Mouse (Mus musculus) spleen, postnatal 10 days (tissue): Measurements from ENCODE around the gene Rybp.

ENCODE experiments used
- DNase-seq, 2 experiments: peaks; one replicate each; pipeline ENCODE4 v3.0.0; 2021 to 2022; ENCODE audit warnings: low spot score in 2 of 2

The Rybp gene

DNA sequence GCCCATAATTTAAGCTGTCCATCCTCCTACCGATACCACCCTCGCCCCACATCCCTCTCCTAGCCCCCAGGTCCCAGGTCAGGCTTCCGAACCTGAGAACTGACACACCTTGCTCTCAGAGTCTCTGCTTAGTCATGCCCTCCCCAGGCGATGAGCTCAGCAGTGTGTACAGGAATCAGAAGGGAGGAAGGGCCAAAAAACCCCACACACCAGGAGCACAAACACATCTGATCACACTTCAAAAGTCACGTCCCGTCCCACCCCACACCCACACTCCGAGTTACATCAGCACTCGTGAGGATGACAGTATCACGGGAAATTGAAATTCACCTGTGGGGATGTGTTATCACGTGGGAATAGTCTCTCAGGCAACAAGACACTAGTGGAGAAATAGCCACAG lies 97.0 kb downstream of the Rybp start:
- DNase-seq: no peak

DNA sequence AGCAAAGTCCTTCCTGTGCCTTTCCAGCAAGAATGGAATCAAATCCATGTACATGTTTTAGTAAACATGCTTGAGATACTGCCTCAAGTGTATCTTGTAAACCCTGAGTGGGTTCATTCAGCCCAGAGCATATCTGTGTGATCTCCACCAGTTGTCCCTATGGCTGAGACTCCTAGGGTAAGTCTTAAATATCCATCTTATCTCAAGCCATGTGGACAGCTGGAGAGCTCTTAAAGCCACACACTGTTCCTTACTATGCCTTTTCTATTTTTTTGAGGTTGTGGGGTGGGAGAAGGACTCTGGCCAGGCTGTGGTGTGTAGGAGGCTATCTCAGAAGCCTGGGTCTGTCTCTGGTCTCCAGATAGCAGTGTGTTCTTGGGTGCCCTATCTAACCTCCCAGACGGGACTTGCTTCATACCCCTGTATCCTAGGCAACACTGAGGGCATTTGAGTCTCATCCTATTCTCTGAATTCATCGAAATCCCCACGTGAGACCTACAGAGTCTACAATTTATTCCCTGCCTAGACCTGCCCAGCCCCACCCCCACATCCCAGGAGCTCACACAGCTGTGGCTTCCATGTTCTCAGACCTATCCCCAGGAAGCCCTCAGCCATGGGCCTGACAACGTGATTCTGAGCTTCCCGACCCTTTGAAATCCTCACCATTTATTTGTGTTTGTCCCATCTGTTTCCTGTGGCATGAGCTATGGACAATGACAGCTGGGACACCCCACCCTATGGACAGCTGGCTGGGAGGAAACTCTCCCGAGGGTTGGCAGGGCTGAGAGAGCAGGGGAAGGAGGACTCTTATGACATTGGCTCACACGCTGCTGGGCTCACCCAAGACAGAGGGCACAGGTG lies 98.2 kb downstream of the Rybp start:
- no peak for DNase-seq

DNA sequence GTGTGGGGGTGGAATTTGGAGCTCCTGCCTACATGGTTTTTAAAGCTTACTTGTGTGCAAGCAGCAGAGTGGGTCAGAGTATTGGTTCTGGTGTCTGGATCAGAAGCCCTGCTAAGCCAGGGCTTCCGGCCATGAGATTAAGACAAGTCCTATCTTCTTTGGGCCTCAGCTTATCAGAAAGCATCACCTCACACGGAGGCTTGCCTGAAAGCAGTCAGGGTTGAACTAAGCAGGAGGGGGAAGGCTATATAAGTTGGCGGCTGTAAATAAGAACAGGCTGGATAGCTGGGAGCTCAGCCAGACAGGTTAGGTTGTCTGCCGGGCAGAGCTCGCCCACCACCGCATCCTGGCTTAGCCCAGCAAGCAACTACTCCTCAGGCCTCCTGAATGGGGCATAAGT lies 99.5 kb downstream of the Rybp start:
- no peak for DNase-seq

DNA sequence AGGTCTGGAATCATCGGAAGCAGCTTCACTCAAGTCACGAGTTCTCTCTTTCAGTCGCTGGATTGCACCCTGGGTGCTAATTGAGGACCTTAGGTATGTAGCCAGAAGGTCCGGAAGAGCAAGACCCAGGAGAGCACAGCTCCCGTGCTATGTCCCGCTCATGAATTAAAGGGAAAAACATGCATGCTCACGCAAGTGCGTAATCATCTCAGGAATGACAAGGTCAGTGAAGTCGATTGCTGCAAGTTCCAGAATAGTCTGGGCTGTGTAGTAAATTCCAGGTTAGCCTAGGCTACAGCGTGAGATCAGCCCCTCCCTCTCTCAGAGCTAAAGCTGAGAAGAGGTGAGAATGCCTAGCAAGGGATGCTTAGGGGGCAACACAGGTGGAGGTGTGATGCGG lies 100.5 kb downstream of the Rybp start:
- no peak for DNase-seq

DNA sequence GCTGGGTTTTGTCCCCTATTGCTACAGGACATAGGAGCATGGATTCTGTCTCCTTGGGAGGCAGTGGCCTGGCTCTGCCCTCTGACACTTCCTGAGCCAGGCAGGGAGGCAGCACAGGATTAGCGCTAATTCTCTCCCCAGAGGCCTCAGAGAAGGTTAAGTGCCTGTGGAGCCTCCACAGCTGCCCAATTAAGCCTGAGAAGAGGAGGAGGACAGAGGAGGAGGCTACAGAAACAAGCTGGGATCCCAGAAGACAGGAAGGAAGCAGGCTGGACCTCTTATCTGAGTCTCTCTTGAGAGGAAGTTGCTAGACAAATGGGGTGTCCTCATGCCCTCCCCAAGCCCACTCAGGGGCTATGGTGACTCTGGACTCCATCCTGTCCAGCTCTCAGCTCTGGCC lies 101.8 kb downstream of the Rybp start:
- no peak for DNase-seq

DNA sequence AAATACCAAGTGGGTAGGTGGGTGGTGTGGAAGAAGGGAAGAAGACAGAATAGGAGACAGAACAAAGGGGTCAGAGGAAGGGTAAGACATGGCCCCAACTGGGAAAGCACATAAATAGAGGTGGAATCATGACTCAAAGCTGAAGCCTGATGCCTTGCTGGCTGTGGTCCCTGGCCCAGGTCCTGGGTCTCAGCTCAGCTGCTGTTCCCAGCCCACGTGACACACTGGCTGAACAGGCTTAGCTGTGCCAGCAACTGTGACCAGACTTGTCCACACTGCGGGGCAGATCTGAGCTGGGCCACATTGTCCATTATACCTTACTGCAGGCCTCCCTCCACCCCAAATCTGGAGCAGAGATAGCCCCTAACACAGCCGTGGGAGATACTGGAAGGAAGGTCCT lies 103.9 kb downstream of the Rybp start:
- DNase-seq: no peak

DNA sequence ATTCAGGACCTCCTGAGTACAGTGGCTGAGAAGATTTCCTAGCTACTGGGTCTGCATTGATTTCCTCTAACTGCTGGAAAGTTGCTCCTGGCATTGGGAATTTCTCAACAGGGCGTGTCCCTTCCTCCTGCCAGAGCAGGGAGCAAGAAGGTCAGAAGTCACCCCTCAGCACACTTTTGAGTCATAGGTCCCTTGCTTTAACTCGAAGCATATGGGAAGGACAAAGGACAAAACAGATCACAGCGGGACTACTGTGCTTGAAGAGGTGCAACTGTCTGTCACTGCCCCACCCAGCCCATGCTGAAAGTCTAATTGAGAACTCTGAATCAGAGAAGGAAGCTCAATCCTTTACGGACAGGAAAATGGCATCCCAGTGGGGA lies 106.4 kb downstream of the Rybp start:
- DNase-seq: no peak

DNA sequence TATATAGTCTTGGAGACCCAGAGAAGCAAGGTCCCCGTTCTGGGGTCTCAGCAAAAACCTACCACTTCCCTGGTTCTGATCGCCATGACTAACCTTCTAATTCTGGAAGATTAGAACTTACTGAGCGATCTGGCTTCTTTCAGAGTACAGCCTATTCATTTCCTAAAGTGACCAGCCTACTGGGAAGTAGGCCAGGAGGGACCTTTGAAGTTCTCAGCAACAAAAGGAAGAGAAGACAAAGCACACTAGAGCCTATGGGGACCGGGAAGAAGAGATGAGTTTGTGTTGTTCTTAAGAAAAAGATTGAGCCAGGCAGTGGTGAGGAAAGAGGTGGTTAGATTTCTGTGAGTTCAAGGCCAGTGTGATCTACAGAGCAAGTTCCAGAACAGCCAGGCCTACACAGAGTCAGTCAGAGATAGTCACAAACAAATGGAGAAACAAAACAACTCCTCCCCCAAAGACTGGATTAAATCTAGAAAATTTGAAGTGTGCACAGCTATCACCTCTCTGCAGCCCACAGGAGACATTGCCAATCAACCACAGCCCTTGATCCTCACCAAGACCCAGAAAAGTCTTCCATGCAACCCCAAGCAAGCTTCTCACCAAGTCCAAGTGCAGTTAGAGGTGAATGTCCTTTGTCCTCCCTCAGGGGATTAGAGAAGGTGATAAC lies 106.9 kb downstream of the Rybp start:
- DNase-seq: no peak

DNA sequence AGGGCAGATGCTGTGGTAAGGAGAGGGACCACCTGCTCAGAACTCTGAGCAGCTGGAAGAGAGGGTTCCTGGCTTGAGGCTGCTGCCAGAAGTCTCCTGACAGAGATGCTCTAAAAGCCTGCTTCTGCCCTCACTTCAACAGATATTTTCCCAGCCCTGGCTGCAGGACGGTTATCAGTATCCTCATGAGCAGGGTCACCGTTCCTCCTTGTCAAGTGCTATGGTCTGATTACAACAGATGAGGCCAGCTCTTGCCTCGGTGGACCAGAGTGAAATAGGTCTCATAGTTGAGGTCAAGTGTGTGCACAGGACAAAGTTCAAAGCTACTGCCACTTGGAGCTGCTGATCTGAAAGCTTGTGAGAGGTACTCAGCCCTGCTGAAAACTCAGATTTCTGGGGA lies 108.5 kb downstream of the Rybp start:
- no peak for DNase-seq
